In the genomic region with DNA sequence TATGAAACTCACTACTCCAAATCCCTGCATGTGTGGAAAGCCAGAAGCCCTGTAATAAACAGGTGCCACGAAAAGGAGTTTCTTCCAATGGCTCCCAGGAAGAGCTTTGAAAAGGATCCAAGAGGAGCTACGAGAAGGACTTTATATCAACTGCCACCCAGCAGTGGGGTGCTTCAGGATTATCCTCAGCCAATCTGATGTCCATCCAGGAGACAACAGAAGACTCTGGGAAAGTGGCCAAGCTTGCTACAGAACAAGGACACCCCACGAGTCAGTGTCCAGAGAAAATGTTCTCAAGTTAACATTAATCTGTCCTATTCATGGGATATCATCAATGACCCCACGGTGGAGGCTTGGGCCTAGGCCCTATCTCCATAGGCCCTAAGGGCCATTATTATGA, we compare ENCODE assay signal across 36 mouse cellular contexts. TPM values are rescaled to one million over a fixed set of nuclear protein-coding genes. Genes with fewer than 3 reads are reported as not detected.
DNase-seq lines count a peak whose midpoint lies in the region; ATAC-seq lines count a peak whose summit lies in the region.
"Had no signal": no experiment of that assay in that cellular context is flagged by ENCODE, and none has a peak within 500 bp of the region (broad histone marks: within the 10 kb centered on the region; RNA-seq: fewer than 3 reads in every experiment).

No protein-coding gene starts in this region.

- 79% methylated on average over 4 of the region's 4 CpGs for WGBS in forebrain, embryonic 15.5 days
- 83% methylated on average over 4 of the region's 4 CpGs for WGBS in kidney, embryonic 14.5 days

- peaks cover 16% of the 10 kb centered on the region for H3K4me1 ChIP-seq in forebrain, embryonic 15.5 days
- no peaks in the 10 kb centered on the region; the same call in 1 of the 2 replicates for H3K4me1 ChIP-seq in kidney, embryonic 14.5 days (ENCODE audit: control insufficient read depth, insufficient read depth, low read length)
- H3K4me1 ChIP-seq: embryonic facial prominence, embryonic 15.5 days; heart, embryonic 10.5 days; liver, embryonic 13.5 days had no signal

- H3K9ac ChIP-seq in forebrain, embryonic 15.5 days (replicated peaks) = no peak overlapping the region
- no peak overlapping the region for H3K9ac ChIP-seq in kidney, embryonic 14.5 days (ENCODE audit: low read depth, low read length)
- H3K9ac ChIP-seq: embryonic facial prominence, embryonic 15.5 days; hindbrain, embryonic 15.5 days; liver, embryonic 13.5 days had no signal

- no peak overlapping the region for H3K4me2 ChIP-seq in forebrain, embryonic 15.5 days (replicated peaks)
- H3K4me2 ChIP-seq in kidney, embryonic 14.5 days (replicated peaks; ENCODE audit: low read depth, low read length) = no peak overlapping the region
- H3K4me2 ChIP-seq: embryonic facial prominence, embryonic 15.5 days; hindbrain, embryonic 15.5 days; liver, embryonic 13.5 days had no signal

- no peak overlapping the region for H3K27ac ChIP-seq in forebrain, embryonic 15.5 days (replicated peaks)
- H3K27ac ChIP-seq in kidney, embryonic 14.5 days (ENCODE audit: low read depth, low read length) = no peak overlapping the region
- H3K27ac ChIP-seq: embryonic facial prominence, embryonic 15.5 days; heart, embryonic 10.5 days; hindbrain, embryonic 15.5 days; liver, embryonic 13.5 days; macrophage had no signal

- H3K9me3 ChIP-seq in forebrain, embryonic 15.5 days = no peaks in the 10 kb centered on the region
- no peaks in the 10 kb centered on the region for H3K9me3 ChIP-seq in kidney, embryonic 14.5 days (ENCODE audit: control insufficient read depth, low read length)
- H3K9me3 ChIP-seq: embryonic facial prominence, embryonic 15.5 days; G1E; heart, embryonic 10.5 days; hindbrain, embryonic 15.5 days; liver, embryonic 13.5 days had no signal

- no peaks in the 10 kb centered on the region for H3K36me3 ChIP-seq in forebrain, embryonic 15.5 days
- no peaks in the 10 kb centered on the region for H3K36me3 ChIP-seq in kidney, embryonic 14.5 days (ENCODE audit: control insufficient read depth, insufficient read depth, low read length)
- H3K36me3 ChIP-seq: embryonic facial prominence, embryonic 15.5 days; G1E; heart, embryonic 10.5 days; hindbrain, embryonic 15.5 days; liver, embryonic 13.5 days had no signal

- no peak for ATAC-seq in forebrain, embryonic 15.5 days (replicated peaks)
- no peak for ATAC-seq in kidney, embryonic 14.5 days (ENCODE audit: low FRiP score, low TSS enrichment)
- ATAC-seq: forebrain, embryonic 14.5 days; intestine, embryonic 16.5 days; midbrain, embryonic 16.5 days; Patski had no signal

- no peak overlapping the region for H3K4me3 ChIP-seq in forebrain, embryonic 15.5 days
- no peak overlapping the region for H3K4me3 ChIP-seq in kidney, embryonic 14.5 days (ENCODE audit: low read length)
- H3K4me3 ChIP-seq: embryonic facial prominence, embryonic 15.5 days; heart, embryonic 10.5 days; hindbrain, embryonic 15.5 days; liver, embryonic 13.5 days had no signal

- intact Hi-C loops in left cerebral cortex, postnatal 4 days (cut with DNase I) = loop anchor here (10.0 kb wide), 1 partner anchor 443 kb away; no protein-coding TSS in a partner anchor
- intact Hi-C loops in left cerebral cortex, postnatal 25 days (cut with DNase I) = no loop called here

- no peaks in the 10 kb centered on the region for H3K27me3 ChIP-seq in forebrain, embryonic 15.5 days
- H3K27me3 ChIP-seq in kidney, embryonic 14.5 days (ENCODE audit: control insufficient read depth, insufficient read depth, low read length) = no peaks in the 10 kb centered on the region
- H3K27me3 ChIP-seq: CH12.LX; embryonic facial prominence, embryonic 15.5 days; hindbrain, embryonic 15.5 days; liver, embryonic 13.5 days; Patski had no signal

- peak; percentile 45 for DNase-seq in left cerebral cortex, postnatal 4 days
- no peak for DNase-seq in left cerebral cortex, postnatal 25 days (ENCODE audit: low spot score in 2 of 2)
- DNase-seq in brain, adult 2 months (ENCODE audit: low read depth, low spot score) = peak; percentile 84
- DNase-seq in cerebellum, adult 11-12 months = peak; percentile 75
- peak; percentile 72 to 79 for DNase-seq in cerebellum, postnatal 10 days
- DNase-seq: B cell, adult 2 months; gastrocnemius, postnatal 10 days; kidney, adult 9 months; kidney, postnatal 25 days; liver, embryonic 13.5 days; lung, adult 2 months; right cerebral cortex, postnatal 4 days; thymus, postnatal 25 days had no signal

RNA-seq across cellular contexts. Expression of gene Erich6b, which starts 4.4 kb away (rescaled TPM):
- not detected for total RNA-seq in left cerebral cortex, postnatal 4 days (2021)
- total RNA-seq in left cerebral cortex, postnatal 25 days (2021) = not detected
- polyA plus RNA-seq in forebrain, embryonic 15.5 days (2015; fragmentation: Nextera tagmentation; extraction: Ambion mirVana) = not detected in 2 replicates
- not detected in 2 replicates for polyA plus RNA-seq in kidney, embryonic 14.5 days (2014; fragmentation: Nextera tagmentation; extraction: Ambion mirVana)
- total RNA-seq: adrenal gland, adult 18-20 months; CH12.LX; common myeloid progenitor, adult 5-6 weeks; G1E; gastrocnemius, postnatal 10 days; granulocyte monocyte progenitor cell, adult 5-6 weeks; hematopoietic stem cell, adult 5-6 weeks; layer of hippocampus, adult 8-10 months; left cerebral cortex, postnatal 14 days had no signal
- polyA plus RNA-seq: brain, embryonic 14.5 days; embryonic facial prominence, embryonic 15.5 days; forebrain, embryonic 14.5 days; G1E; heart, embryonic 10.5 days; heart, embryonic 16.5 days; hindbrain, embryonic 15.5 days; intestine, embryonic 16.5 days; limb, embryonic 14.5 days; liver, embryonic 13.5 days; lung, adult 2 months; macrophage; midbrain, embryonic 16.5 days; neural tube, embryonic 14.5 days; Patski; stomach, embryonic 14.5 days had no signal

RNA-seq across cellular contexts. Expression of gene Spert, which starts 44.7 kb away (rescaled TPM):
- total RNA-seq in left cerebral cortex, postnatal 4 days (2021) = not detected
- not detected for total RNA-seq in left cerebral cortex, postnatal 25 days (2021)
- not detected in 2 replicates for polyA plus RNA-seq in forebrain, embryonic 15.5 days (2015; fragmentation: Nextera tagmentation; extraction: Ambion mirVana)
- polyA plus RNA-seq in kidney, embryonic 14.5 days (2014; fragmentation: Nextera tagmentation; extraction: Ambion mirVana) = not detected in 2 replicates
- total RNA-seq: adrenal gland, adult 18-20 months; CH12.LX; common myeloid progenitor, adult 5-6 weeks; gastrocnemius, postnatal 10 days; granulocyte monocyte progenitor cell, adult 5-6 weeks; hematopoietic stem cell, adult 5-6 weeks; layer of hippocampus, adult 8-10 months; left cerebral cortex, postnatal 14 days had no signal
- polyA plus RNA-seq: brain, embryonic 14.5 days; embryonic facial prominence, embryonic 15.5 days; forebrain, embryonic 14.5 days; G1E; heart, embryonic 10.5 days; heart, embryonic 16.5 days; hindbrain, embryonic 15.5 days; intestine, embryonic 16.5 days; limb, embryonic 14.5 days; liver, embryonic 13.5 days; lung, adult 2 months; macrophage; midbrain, embryonic 16.5 days; neural tube, embryonic 14.5 days; Patski; stomach, embryonic 14.5 days had no signal

Comparison
In these comparisons a context has a peak if more than half of its experiments do, and no peak if none do; other contexts are left out.
1. DNase-seq: peak in left cerebral cortex, postnatal 4 days (single experiment), brain, adult 2 months (single experiment), cerebellum, adult 11-12 months (single experiment) and cerebellum, postnatal 10 days (2 of 2); none in left cerebral cortex, postnatal 25 days (0 of 2).